Comparison of ENCODE assay signal across 28 mouse cellular contexts in the genomic region with DNA sequence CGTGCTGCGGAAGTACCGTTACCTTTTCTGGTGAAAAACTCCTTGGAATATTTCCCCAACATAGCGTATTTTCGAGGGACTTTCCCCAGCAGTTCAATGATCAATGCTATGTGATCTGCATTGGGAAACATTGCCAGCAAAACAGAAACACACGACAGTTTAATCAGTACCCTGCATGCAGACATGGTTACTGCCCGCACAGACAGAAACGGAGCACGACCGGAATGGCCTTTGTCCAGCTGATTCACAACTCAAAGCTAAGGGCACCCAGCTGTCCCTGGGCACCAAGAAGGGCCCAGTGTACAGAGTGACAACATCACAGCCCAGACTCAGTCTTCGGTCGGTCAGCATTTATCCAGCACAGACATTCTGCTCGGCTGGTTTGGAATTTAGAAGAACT.
DNase-seq lines count a peak whose midpoint lies in the region; ATAC-seq and TF ChIP-seq lines count a peak whose summit lies in the region.
"Had no signal": no experiment of that assay in that cellular context is flagged by ENCODE, and none has a peak within 500 bp of the region (broad histone marks: within the 10 kb centered on the region; RNA-seq: fewer than 3 reads in every experiment).

No protein-coding gene starts in this region.

- H3K36me3 ChIP-seq in intestine, postnatal 0 days (ENCODE audit: control insufficient read depth, insufficient read depth): peaks cover 37% of the 10 kb centered on the region
- peaks cover 6% of the 10 kb centered on the region; the same call in 1 of the 2 replicates for H3K36me3 ChIP-seq in intestine, embryonic 16.5 days (ENCODE audit: control insufficient read depth, insufficient read depth, low read length)
- no peaks in the 10 kb centered on the region for H3K36me3 ChIP-seq in kidney, adult 2 months (ENCODE audit: control insufficient read depth, insufficient read depth, low read length)
- H3K36me3 ChIP-seq in kidney, embryonic 15.5 days: peaks cover 88% of the 10 kb centered on the region
- H3K36me3 ChIP-seq in liver, adult 2 months (ENCODE audit: control insufficient read depth, insufficient read depth, low read length): peaks cover 13% of the 10 kb centered on the region

- no peak for TF ChIP-seq CTCF in intestine, postnatal 0 days (IDR thresholded peaks at IDR 0.05; ENCODE audit: low read depth)
- TF ChIP-seq CTCF in kidney, adult 2 months (conservative IDR thresholded peaks at IDR 0.05; ENCODE audit: insufficient read depth, insufficient read length, low read depth, low read length): no peak
- no peak for TF ChIP-seq CTCF in liver, adult 2 months (IDR thresholded peaks at IDR 0.05; ENCODE audit: low read depth, low read length)

- no peak overlapping the region for H3K27ac ChIP-seq in intestine, postnatal 0 days (ENCODE audit: low read depth, low read length)
- no peak overlapping the region for H3K27ac ChIP-seq in intestine, embryonic 16.5 days (ENCODE audit: low read length)
- H3K27ac ChIP-seq in kidney, adult 2 months (ENCODE audit: insufficient read depth, low read depth, low read length): no peak overlapping the region
- H3K27ac ChIP-seq in kidney, embryonic 15.5 days: no peak overlapping the region
- H3K27ac ChIP-seq in liver, adult 2 months (replicated peaks; ENCODE audit: insufficient read depth, low read depth, low read length): no peak overlapping the region
- H3K27ac ChIP-seq: embryonic facial prominence, embryonic 10.5 days; embryonic facial prominence, embryonic 13.5 days; forebrain, embryonic 12.5 days; forebrain, embryonic 15.5 days; hindbrain, embryonic 10.5 days; hindbrain, embryonic 13.5 days had no signal

- H3K79me2 ChIP-seq in liver, adult 2 months (ENCODE audit: control insufficient read depth, insufficient read depth, low read length): no peaks in the 10 kb centered on the region

- no peak overlapping the region for H3K4me3 ChIP-seq in intestine, postnatal 0 days (ENCODE audit: low read depth, low read length)
- no peak overlapping the region for H3K4me3 ChIP-seq in intestine, embryonic 16.5 days (ENCODE audit: low read length)
- no peak overlapping the region for H3K4me3 ChIP-seq in kidney, adult 2 months (ENCODE audit: insufficient read depth, low read depth, low read length)
- no peak overlapping the region for H3K4me3 ChIP-seq in kidney, embryonic 15.5 days (replicated peaks)
- no peak overlapping the region for H3K4me3 ChIP-seq in liver, adult 2 months (ENCODE audit: insufficient read depth, low read depth, low read length)
- H3K4me3 ChIP-seq: embryonic facial prominence, embryonic 10.5 days; embryonic facial prominence, embryonic 13.5 days; erythroblast, embryonic 14.5 days; forebrain, embryonic 12.5 days; forebrain, embryonic 15.5 days; hindbrain, embryonic 10.5 days; hindbrain, embryonic 13.5 days had no signal

- no peak overlapping the region for H3K4me2 ChIP-seq in intestine, postnatal 0 days (replicated peaks; ENCODE audit: low read depth)
- no peak overlapping the region for H3K4me2 ChIP-seq in intestine, embryonic 16.5 days (ENCODE audit: low read depth, low read length)
- H3K4me2 ChIP-seq in kidney, embryonic 15.5 days: no peak overlapping the region
- H3K4me2 ChIP-seq: embryonic facial prominence, embryonic 13.5 days; forebrain, embryonic 12.5 days; forebrain, embryonic 15.5 days; heart, embryonic 11.5 days; hindbrain, embryonic 13.5 days had no signal

- no peak overlapping the region for H3K9ac ChIP-seq in intestine, postnatal 0 days (ENCODE audit: low read depth, low read length)
- no peak overlapping the region for H3K9ac ChIP-seq in intestine, embryonic 16.5 days (ENCODE audit: low read depth, low read length)
- no peak overlapping the region for H3K9ac ChIP-seq in kidney, embryonic 15.5 days
- no peak overlapping the region for H3K9ac ChIP-seq in liver, adult 2 months (ENCODE audit: low read depth, low read length)
- H3K9ac ChIP-seq: embryonic facial prominence, embryonic 13.5 days; forebrain, embryonic 12.5 days; forebrain, embryonic 15.5 days; hindbrain, embryonic 13.5 days had no signal

- no peak for TF ChIP-seq POLR2A in kidney, adult 2 months (IDR thresholded peaks at IDR 0.05; ENCODE audit: low read depth, low read length)
- TF ChIP-seq POLR2A in liver, adult 2 months (IDR thresholded peaks at IDR 0.05; ENCODE audit: extremely low read depth, insufficient read depth, low read length): no peak

- no peaks in the 10 kb centered on the region for H3K27me3 ChIP-seq in intestine, postnatal 0 days (replicated peaks; ENCODE audit: control insufficient read depth, insufficient read depth, low read length)
- H3K27me3 ChIP-seq in intestine, embryonic 16.5 days (replicated peaks; ENCODE audit: control insufficient read depth, insufficient read depth, low read length): no peaks in the 10 kb centered on the region
- H3K27me3 ChIP-seq in kidney, adult 2 months (replicated peaks; ENCODE audit: control insufficient read depth, insufficient read depth, low read length): no peaks in the 10 kb centered on the region
- no peaks in the 10 kb centered on the region for H3K27me3 ChIP-seq in kidney, embryonic 15.5 days
- H3K27me3 ChIP-seq in liver, adult 2 months (ENCODE audit: control insufficient read depth, insufficient read depth, low read length): no peaks in the 10 kb centered on the region
- H3K27me3 ChIP-seq: CH12.LX; embryonic facial prominence, embryonic 13.5 days; forebrain, embryonic 12.5 days; forebrain, embryonic 15.5 days; hindbrain, embryonic 13.5 days; Patski had no signal

- peak; percentile 63 for ATAC-seq in intestine, postnatal 0 days
- no peak for ATAC-seq in intestine, embryonic 16.5 days
- no peak for ATAC-seq in kidney, embryonic 15.5 days (replicated peaks; ENCODE audit: low FRiP score)
- ATAC-seq: forebrain, embryonic 15.5 days; hindbrain, embryonic 16.5 days; Patski had no signal

- WGBS in intestine, postnatal 0 days: 83% methylated on average over 13 of the region's 13 CpGs
- 93% methylated on average over 13 of the region's 13 CpGs for WGBS in intestine, embryonic 16.5 days
- 68% methylated on average over 13 of the region's 13 CpGs for WGBS in kidney, adult 2 months
- 92% methylated on average over 13 of the region's 13 CpGs for WGBS in kidney, embryonic 15.5 days
- WGBS in liver, adult 2 months: 65% methylated on average over 13 of the region's 13 CpGs

- no peaks in the 10 kb centered on the region for H3K4me1 ChIP-seq in intestine, postnatal 0 days (replicated peaks; ENCODE audit: control insufficient read depth, insufficient read depth, low read length)
- no peaks in the 10 kb centered on the region for H3K4me1 ChIP-seq in intestine, embryonic 16.5 days (ENCODE audit: control insufficient read depth, insufficient read depth, low read length)
- H3K4me1 ChIP-seq in kidney, adult 2 months (ENCODE audit: control insufficient read depth, insufficient read depth, low read length): no peaks in the 10 kb centered on the region
- H3K4me1 ChIP-seq in kidney, embryonic 15.5 days: peaks cover under 1% of the 10 kb centered on the region
- no peaks in the 10 kb centered on the region for H3K4me1 ChIP-seq in liver, adult 2 months (ENCODE audit: control insufficient read depth, insufficient read depth, low read length)
- H3K4me1 ChIP-seq: embryonic facial prominence, embryonic 13.5 days; forebrain, embryonic 15.5 days had no signal

- peak; percentile 60 for DNase-seq in kidney, adult 2 months
- peak; percentile 58 for DNase-seq in liver, adult 2 months (ENCODE audit: extremely low read depth, low read depth, low spot score)
- no peak for DNase-seq in liver
- peak; percentile 29 to 67 for DNase-seq in kidney, postnatal 25 days
- no peak for DNase-seq in embryo, embryonic 9.5 days (ENCODE audit: extremely low spot score)
- DNase-seq: adrenal gland, postnatal 14 days; B cell, adult 2 months; cerebellum, adult 11 months; cerebellum, adult 2 months; cerebellum, adult 9-11 months; cerebellum, postnatal 25 days; gastrocnemius, postnatal 10 days; gastrocnemius, postnatal 36 days had no signal

- no peaks in the 10 kb centered on the region for H3K9me3 ChIP-seq in intestine, postnatal 0 days (ENCODE audit: control insufficient read depth)
- H3K9me3 ChIP-seq in intestine, embryonic 16.5 days (ENCODE audit: control insufficient read depth, low read length): no peaks in the 10 kb centered on the region
- H3K9me3 ChIP-seq in kidney, embryonic 15.5 days (replicated peaks): no peaks in the 10 kb centered on the region
- H3K9me3 ChIP-seq: embryonic facial prominence, embryonic 10.5 days; embryonic facial prominence, embryonic 13.5 days; forebrain, embryonic 12.5 days; forebrain, embryonic 15.5 days; G1E; hindbrain, embryonic 10.5 days; hindbrain, embryonic 13.5 days had no signal

Comparison
In these comparisons a context has a peak if more than half of its experiments do, and no peak if none do; other contexts are left out.
1. DNase-seq: peak in kidney, adult 2 months (single experiment), liver, adult 2 months (single experiment) and kidney, postnatal 25 days (2 of 2); none in liver (single experiment) and embryo, embryonic 9.5 days (single experiment).